Mouse (Mus musculus): Measurements from ENCODE around the gene Gm21885.
A peak's percentile ranks its signal among the peaks of the same experiment; 100 is the strongest.

GRCm38 (mm10) chr11:94327693-94328643 is 46.3 kb downstream of the Gm21885 start, which contains the start of gene Ankrd40:
- TF ChIP-seq CTCF (IDR thresholded peaks at IDR 0.05; ENCODE audit: extremely low read depth, insufficient read length, insufficient replicate concordance, low read depth, low read length) (no peak), POLR2A (IDR thresholded peaks at IDR 0.05; ENCODE audit: low read depth, low read length) (peak; percentile 77)

Measured in small intestine, adult 2 months (tissue).